Mouse (Mus musculus): Measurements from ENCODE around the gene Mapkapk5.
"Not testable (repeated sequence)": the region's sequence is repeated elsewhere in the genome, so short reads cannot be mapped to it uniquely, and the experiment has no call there.

DNA sequence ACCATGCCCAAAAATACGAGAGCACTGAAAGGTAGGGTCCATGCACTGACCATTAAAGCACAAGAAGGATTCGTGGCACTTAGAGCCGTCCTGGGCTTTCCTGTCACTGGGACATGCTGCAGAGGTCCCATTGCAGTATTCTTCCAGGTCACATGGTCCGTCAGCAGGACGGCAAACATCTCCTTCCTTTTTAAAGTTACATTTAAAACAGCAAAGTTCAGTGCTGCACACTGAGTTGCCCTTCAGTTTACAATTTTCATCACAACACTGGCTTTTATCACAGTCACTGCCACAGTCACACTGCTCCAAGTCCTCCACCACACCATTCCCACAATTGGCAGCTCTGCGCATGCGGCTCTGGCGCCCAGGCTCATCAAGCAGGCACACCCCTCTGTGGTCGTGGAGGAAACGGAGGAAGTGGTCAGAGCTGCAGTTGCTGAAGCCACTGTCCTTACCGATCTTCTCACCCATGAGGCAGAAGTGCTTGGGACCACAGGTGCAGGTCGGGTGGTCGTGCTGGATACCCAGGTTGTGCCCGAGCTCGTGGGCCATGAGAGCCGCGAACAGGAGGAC lies 44.2 kb downstream of the Mapkapk5 start:
- TF ChIP-seq CTCF (IDR thresholded peaks at IDR 0.05; ENCODE audit: insufficient read depth, low read length); POLR2A (IDR thresholded peaks at IDR 0.05; ENCODE audit: borderline replicate concordance, extremely low read depth, low read depth, low read length): not testable (repeated sequence)

All from lung, adult 2 months (tissue).